Mouse (Mus musculus) MEL (cell line): ENCODE results near the gene Afap1l2.
A peak's percentile ranks its signal among the peaks of the same experiment; 100 is the strongest.

Source experiments
- CTCF ChIP-seq, 3 experiments: IDR thresholded peaks in 2 of 3; conservative IDR thresholded peaks in 1 of 3; 2 replicates each; pipeline ENCODE4 v1.5.1; 2011 to 2012; ENCODE audit warnings: low read length in 3 of 3, low read depth in 2 of 3, mild to moderate bottlenecking in 2 of 3, improper control_type of control experiment in 1 of 3, inconsistent platforms in 1 of 3, mixed read lengths in 1 of 3, moderate library complexity in 1 of 3; ENCODE audit not compliant: control insufficient read depth in 1 of 3, insufficient read depth in 1 of 3, poor library complexity in 1 of 3, severe bottlenecking in 1 of 3
- ETS1 ChIP-seq: IDR thresholded peaks from 2 replicates; pipeline ENCODE4 v1.6.1; 2012; ENCODE audit warnings: low read depth, mild to moderate bottlenecking, inconsistent platforms, low read length, improper control_type of control experiment, moderate library complexity
- MXI1 ChIP-seq: IDR thresholded peaks from 2 replicates; pipeline ENCODE4 v1.6.1; 2011; ENCODE audit warnings: mild to moderate bottlenecking, low read depth, low read length, improper control_type of control experiment
- NELFE ChIP-seq: IDR thresholded peaks from 2 replicates; pipeline ENCODE4 v1.6.1; 2011; ENCODE audit warnings: low read depth, low read length, improper control_type of control experiment
- POLR2A ChIP-seq, 2 experiments: IDR thresholded peaks; 2 replicates each; pipeline ENCODE4 v1.6.1; 2011 to 2012; ENCODE audit warnings: low read length in 2 of 2, mild to moderate bottlenecking in 2 of 2, control low read depth in 1 of 2, improper control_type of control experiment in 1 of 2, low read depth in 1 of 2, moderate library complexity in 1 of 2; ENCODE audit not compliant: control insufficient read depth in 1 of 2, insufficient read depth in 1 of 2, poor library complexity in 1 of 2
- RCOR1 ChIP-seq: IDR thresholded peaks from 2 replicates; pipeline ENCODE4 v1.6.1; 2012; ENCODE audit warnings: low read depth, mild to moderate bottlenecking, inconsistent platforms, low read length, improper control_type of control experiment
- SMC3 ChIP-seq: IDR thresholded peaks from 2 replicates; pipeline ENCODE4 v1.6.1; 2011; ENCODE audit warnings: low read depth, low read length, improper control_type of control experiment

GRCm38 (mm10) chr19:56908472-56909270 lies 99.4 kb downstream of the Afap1l2 start:
- TF ChIP-seq NELFE (no peak), CTCF (IDR thresholded peaks at IDR 0.05 in 2 of 3, conservative IDR thresholded peaks at IDR 0.05 in 1 of 3; ENCODE audit: control insufficient read depth in 1 of 3, insufficient read depth in 1 of 3, low read depth in 2 of 3, low read length in 3 of 3, poor library complexity in 1 of 3, severe bottlenecking in 1 of 3) (peak; percentile 67 to 75 (median 71)), MXI1 (no peak), ETS1 (no peak), SMC3 (peak; percentile 74), RCOR1 (no peak), POLR2A (IDR thresholded peaks at IDR 0.05; ENCODE audit: control insufficient read depth in 1 of 2, insufficient read depth in 1 of 2, low read depth in 1 of 2, low read length in 2 of 2, poor library complexity in 1 of 2) (no peak)
